Mouse (Mus musculus): ENCODE results near the gene Xcl1. TPM values are rescaled to one million over a fixed set of nuclear protein-coding genes. Genes with fewer than 3 reads are reported as not detected.

Xcl1 gene
- polyA plus RNA-seq, 1 experiment from 2014 or later, result not detected

DNA sequence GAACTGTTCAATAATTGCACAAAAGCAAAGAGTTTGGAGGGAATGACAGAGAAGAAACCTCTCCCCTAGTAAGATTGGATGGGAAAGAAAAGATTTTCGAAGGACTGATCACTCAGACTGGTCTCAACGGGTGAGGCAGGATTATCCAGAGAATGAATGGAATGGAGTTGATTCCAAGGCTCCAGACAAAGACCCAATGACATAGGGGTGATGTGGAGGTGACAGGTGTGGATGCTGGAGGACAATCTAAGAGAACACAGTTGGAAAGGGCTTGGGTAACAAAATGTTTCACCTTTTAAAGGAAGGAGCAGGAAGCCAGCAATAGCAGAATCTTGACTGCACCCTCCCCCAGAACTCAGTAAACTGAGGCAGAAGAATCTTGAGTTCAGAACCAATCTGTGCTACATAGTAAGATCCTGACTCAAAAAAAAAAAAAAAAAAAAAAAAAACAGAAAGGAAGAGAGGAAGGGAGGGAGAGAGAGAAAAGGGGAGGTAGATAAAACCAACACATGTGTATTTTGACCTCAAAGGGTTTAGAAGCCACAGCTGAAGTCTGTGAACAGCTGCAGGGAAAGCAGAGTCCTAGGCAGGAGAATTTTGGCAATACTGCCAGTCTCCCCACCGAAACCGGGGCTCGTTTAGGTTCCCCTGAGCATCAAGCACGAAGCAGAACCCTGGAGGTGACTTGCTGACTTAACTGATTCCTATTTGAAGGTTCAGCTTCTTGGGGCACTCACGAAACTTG is 20.3 kb upstream of the Xcl1 start:
- no peaks in the 10 kb centered on the region for H3K36me3 ChIP-seq (ENCODE audit: inconsistent target)
- H3K27ac ChIP-seq, result no peak overlapping the region
- WGBS (ENCODE audit: missing documents), result 51% methylated on average over 7 of the region's 7 CpGs
- no peak overlapping the region for H3K4me3 ChIP-seq (ENCODE audit: inconsistent target)
- H3K79me2 ChIP-seq (ENCODE audit: inconsistent target), result no peaks in the 10 kb centered on the region

- Histone ChIP-seq H3K27ac (no peak overlapping the region), H3K79me2 (ENCODE audit: inconsistent target) (no peaks in the 10 kb centered on the region), H3K36me3 (ENCODE audit: inconsistent target) (no peaks in the 10 kb centered on the region), H3K4me3 (ENCODE audit: inconsistent target) (no peak overlapping the region)
- WGBS (ENCODE audit: missing documents), result 27% methylated on average over 6 of the region's 6 CpGs
Observed at GRCm38 (mm10) chr1:164953574-164953973, 18.2 kb upstream of the Xcl1 start.

GRCm38 (mm10) chr1:164936060-164936459 is 733 bp upstream of the Xcl1 start:
- WGBS (ENCODE audit: missing documents), result 87% methylated on average over 2 of the region's 2 CpGs
- Histone ChIP-seq H3K27ac (no peak overlapping the region), H3K36me3 (ENCODE audit: inconsistent target) (no peaks in the 10 kb centered on the region), H3K79me2 (ENCODE audit: inconsistent target) (no peaks in the 10 kb centered on the region), H3K4me3 (ENCODE audit: inconsistent target) (no peak overlapping the region)

GRCm38 (mm10) chr1:164933441-164934188 is 1.7 kb downstream of the Xcl1 start:
- Histone ChIP-seq H3K4me3 (ENCODE audit: inconsistent target) (no peak overlapping the region), H3K79me2 (ENCODE audit: inconsistent target) (no peaks in the 10 kb centered on the region), H3K27ac (no peak overlapping the region), H3K36me3 (ENCODE audit: inconsistent target) (no peaks in the 10 kb centered on the region)
- 84% methylated on average over 9 of the region's 10 CpGs for WGBS (ENCODE audit: missing documents)

DNA sequence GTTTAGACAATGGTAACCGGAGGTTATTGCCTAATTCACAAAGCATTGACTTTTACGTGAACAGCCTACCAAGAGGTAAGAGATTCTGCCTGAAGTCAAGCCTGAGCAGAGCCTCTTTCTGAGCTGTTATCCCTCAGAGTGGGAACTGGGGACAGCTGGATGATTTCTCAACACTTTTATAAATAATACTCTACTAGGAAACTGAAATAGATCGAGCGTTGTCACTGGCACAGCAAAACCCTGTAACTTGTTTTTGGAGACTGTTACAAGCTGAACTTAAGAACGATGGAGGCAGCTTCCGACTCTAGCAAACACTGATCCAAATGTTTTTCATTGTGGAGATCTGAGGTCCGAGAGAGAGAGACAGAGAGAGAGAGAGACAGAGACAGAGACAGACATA is 4.2 kb downstream of the Xcl1 start:
- 57% methylated on average over 7 of the region's 7 CpGs for WGBS (ENCODE audit: missing documents)
- no peak overlapping the region for H3K4me3 ChIP-seq (ENCODE audit: inconsistent target)
- no peaks in the 10 kb centered on the region for H3K36me3 ChIP-seq (ENCODE audit: inconsistent target)
- H3K27ac ChIP-seq, result no peak overlapping the region
- H3K79me2 ChIP-seq (ENCODE audit: inconsistent target), result no peaks in the 10 kb centered on the region

- WGBS (ENCODE audit: missing documents), result 95% methylated on average over 3 of the region's 3 CpGs
- Histone ChIP-seq H3K36me3 (ENCODE audit: inconsistent target) (no peaks in the 10 kb centered on the region), H3K4me3 (ENCODE audit: inconsistent target) (no peak overlapping the region), H3K79me2 (ENCODE audit: inconsistent target) (no peaks in the 10 kb centered on the region), H3K27ac (no peak overlapping the region)
Observed at GRCm38 (mm10) chr1:164930006-164930405, 5.3 kb downstream of the Xcl1 start.

GRCm38 (mm10) chr1:164926534-164927160 is 8.7 kb downstream of the Xcl1 start:
- Histone ChIP-seq H3K4me3 (ENCODE audit: inconsistent target) (no peak overlapping the region), H3K36me3 (ENCODE audit: inconsistent target) (no peaks in the 10 kb centered on the region), H3K79me2 (ENCODE audit: inconsistent target) (no peaks in the 10 kb centered on the region), H3K27ac (no peak overlapping the region)
- WGBS (ENCODE audit: missing documents), result 100% methylated on average over 3 of the region's 3 CpGs

- Histone ChIP-seq H3K27ac (no peak overlapping the region), H3K4me3 (ENCODE audit: inconsistent target) (no peak overlapping the region), H3K36me3 (ENCODE audit: inconsistent target) (no peaks in the 10 kb centered on the region), H3K79me2 (ENCODE audit: inconsistent target) (no peaks in the 10 kb centered on the region)
- WGBS (ENCODE audit: missing documents), result 53% methylated on average over 4 of the region's 4 CpGs
Observed at GRCm38 (mm10) chr1:164905047-164905446, 30.3 kb downstream of the Xcl1 start.

GRCm38 (mm10) chr1:164900696-164901095 is 34.6 kb downstream of the Xcl1 start:
- Histone ChIP-seq H3K4me3 (ENCODE audit: inconsistent target) (no peak overlapping the region), H3K79me2 (ENCODE audit: inconsistent target) (no peaks in the 10 kb centered on the region), H3K27ac (no peak overlapping the region), H3K36me3 (ENCODE audit: inconsistent target) (no peaks in the 10 kb centered on the region)
- WGBS (ENCODE audit: missing documents), result 97% methylated on average over 6 of the region's 6 CpGs

GRCm38 (mm10) chr1:164900226-164900625 is 35.1 kb downstream of the Xcl1 start:
- Histone ChIP-seq H3K79me2 (ENCODE audit: inconsistent target) (no peaks in the 10 kb centered on the region), H3K4me3 (ENCODE audit: inconsistent target) (no peak overlapping the region), H3K36me3 (ENCODE audit: inconsistent target) (no peaks in the 10 kb centered on the region), H3K27ac (no peak overlapping the region)
- 97% methylated on average over 2 of the region's 2 CpGs for WGBS (ENCODE audit: missing documents)

DNA sequence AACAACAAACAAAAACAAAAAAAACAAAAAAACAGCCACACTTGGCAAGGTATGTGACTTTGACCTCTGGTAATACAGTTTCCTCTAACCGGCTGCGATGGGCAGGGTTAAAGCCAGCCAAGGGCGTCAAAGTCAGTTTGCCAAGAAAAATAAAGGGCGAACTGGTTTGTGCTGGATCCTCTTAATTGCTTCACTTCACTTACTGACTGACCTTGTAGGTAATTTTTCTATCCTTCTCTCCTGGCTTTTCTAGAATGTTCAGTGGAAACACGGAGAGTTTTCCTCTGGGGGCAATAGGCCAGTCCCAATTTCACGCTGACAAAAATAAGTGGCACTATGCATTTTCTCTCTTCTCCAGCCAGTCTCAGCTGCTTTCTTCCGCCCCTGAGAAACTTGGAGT is 35.8 kb downstream of the Xcl1 start:
- no peak overlapping the region for H3K27ac ChIP-seq
- WGBS (ENCODE audit: missing documents), result 56% methylated on average over 7 of the region's 7 CpGs
- no peaks in the 10 kb centered on the region for H3K79me2 ChIP-seq (ENCODE audit: inconsistent target)
- no peaks in the 10 kb centered on the region for H3K36me3 ChIP-seq (ENCODE audit: inconsistent target)
- no peak overlapping the region for H3K4me3 ChIP-seq (ENCODE audit: inconsistent target)

DNA sequence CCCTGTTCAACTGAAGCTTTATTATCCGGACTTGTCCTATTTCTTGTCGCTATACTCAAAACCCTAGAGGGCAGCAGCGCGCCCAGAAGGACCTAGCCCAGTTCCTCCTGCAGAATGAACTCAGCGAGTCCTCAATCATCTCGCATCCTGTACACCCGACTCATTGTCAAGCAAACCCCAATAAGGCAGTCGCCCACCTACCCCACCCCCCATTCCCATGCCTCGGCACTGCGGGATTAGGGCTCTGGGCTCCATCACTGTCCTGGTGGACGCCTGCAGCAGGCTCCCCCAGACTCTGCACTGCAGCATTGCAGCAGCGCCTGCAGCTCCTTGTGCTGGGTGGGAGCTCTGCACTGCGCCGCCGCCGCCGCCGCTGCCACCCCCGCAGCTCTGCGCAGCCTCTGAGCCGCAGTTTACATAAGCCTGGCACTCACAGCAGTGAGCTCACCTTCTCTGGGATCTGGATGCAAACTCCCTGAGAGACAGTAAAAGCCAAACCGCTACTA is 36.4 kb downstream of the Xcl1 start:
- Histone ChIP-seq H3K27ac (no peak overlapping the region), H3K4me3 (ENCODE audit: inconsistent target) (no peak overlapping the region), H3K36me3 (ENCODE audit: inconsistent target) (no peaks in the 10 kb centered on the region), H3K79me2 (ENCODE audit: inconsistent target) (no peaks in the 10 kb centered on the region)
- WGBS (ENCODE audit: missing documents), result 1% methylated on average over 22 of the region's 22 CpGs

- WGBS (ENCODE audit: missing documents), result 89% methylated on average over 5 of the region's 5 CpGs
- H3K27ac ChIP-seq, result no peak overlapping the region
- no peaks in the 10 kb centered on the region for H3K36me3 ChIP-seq (ENCODE audit: inconsistent target)
- no peaks in the 10 kb centered on the region for H3K79me2 ChIP-seq (ENCODE audit: inconsistent target)
- H3K4me3 ChIP-seq (ENCODE audit: inconsistent target), result no peak overlapping the region
Observed at GRCm38 (mm10) chr1:164897163-164897817, 38.0 kb downstream of the Xcl1 start.

- Histone ChIP-seq H3K36me3 (ENCODE audit: inconsistent target) (no peaks in the 10 kb centered on the region), H3K4me3 (ENCODE audit: inconsistent target) (no peak overlapping the region), H3K79me2 (ENCODE audit: inconsistent target) (no peaks in the 10 kb centered on the region), H3K27ac (no peak overlapping the region)
- 80% methylated on average over 16 of the region's 16 CpGs for WGBS (ENCODE audit: missing documents)
Observed at GRCm38 (mm10) chr1:164896211-164897145, 38.8 kb downstream of the Xcl1 start.

Data from macrophage (primary cell).